Mouse (Mus musculus): ENCODE results near the gene Ccdc92b. TPM values are rescaled to one million over a fixed set of nuclear protein-coding genes. Genes with fewer than 3 reads are reported as not detected.
"Not testable (repeated sequence)": the region's sequence is repeated elsewhere in the genome, so short reads cannot be mapped to it uniquely, and the experiment has no call there.

Ccdc92b gene
- polyA plus RNA-seq (2016; fragmentation: Nextera tagmentation; extraction: Ambion mirVana): 2.8 and 3.2 TPM in 2 replicates

DNA sequence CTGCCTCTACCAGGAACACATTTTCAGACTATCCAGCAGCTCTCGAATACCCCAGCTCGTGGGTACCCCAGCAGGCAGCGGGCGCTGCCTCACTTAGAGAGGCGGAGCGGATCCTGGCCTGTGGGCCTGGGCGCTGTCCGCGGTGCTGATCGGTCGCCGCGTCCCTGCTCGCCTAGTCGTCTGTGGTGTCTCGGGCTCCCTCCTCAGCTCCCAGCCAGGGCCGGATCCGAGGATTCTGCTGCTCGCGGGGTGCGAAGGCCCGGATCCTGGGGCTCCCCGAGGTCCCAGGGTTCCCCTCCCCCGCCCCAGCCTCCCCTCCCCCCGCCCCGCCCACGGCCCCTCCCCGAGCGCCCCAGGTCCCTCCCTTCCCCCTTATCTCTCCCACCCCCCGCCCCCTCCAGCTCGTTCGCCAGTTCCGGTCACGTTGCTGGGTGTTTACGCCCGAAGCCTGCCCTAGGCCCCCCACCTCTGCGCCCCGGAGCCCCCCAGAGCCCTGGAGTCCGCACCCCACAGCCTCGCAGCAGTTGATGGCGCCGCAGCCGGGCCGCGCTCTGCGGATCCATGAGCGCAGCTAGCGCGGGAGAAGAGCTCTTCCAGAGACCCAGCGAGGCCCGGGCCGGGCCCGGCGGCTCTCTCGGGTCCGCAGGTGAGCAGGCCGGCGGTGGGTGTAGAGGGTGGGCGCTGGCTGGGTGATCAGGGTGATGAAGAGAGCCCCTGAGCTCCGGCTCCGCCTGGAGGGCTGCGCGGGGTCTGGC, at the start of gene Ccdc92b:
Gene Ccdc92b, plus strand, starts transcription at position 405 of the 755 bp plus-strand sequence.
- Histone ChIP-seq H3K27ac (peak within 1 kb of the TSS; percentile 35; the same call in 1 of the 2 replicates), H3K27me3 (peaks cover 48% of the 10 kb centered on the region)
- WGBS: 1% methylated on average over 56 of the region's 63 CpGs

GRCm38 (mm10) chr11:74569735-74570134, 49.7 kb upstream of the Ccdc92b start:
- Histone ChIP-seq H3K9me3 (replicated peaks) (no peaks in the 10 kb centered on the region), H3K4me2 (replicated peaks) (no peak overlapping the region), H3K27ac (no peak overlapping the region), H3K27me3 (no peaks in the 10 kb centered on the region), H3K4me3 (no peak overlapping the region), H3K4me1 (peaks cover 3% of the 10 kb centered on the region; the same call in 1 of the 2 replicates), H3K9ac (no peak overlapping the region), H3K36me3 (no peaks in the 10 kb centered on the region)
- 74% methylated on average over 6 of the region's 6 CpGs for WGBS
- ATAC-seq (ENCODE audit: low FRiP score): no peak

More for the DNA sequence above, at the start of gene Ccdc92b:
- Histone ChIP-seq H3K4me3 (peak within 1 kb of the TSS; percentile 58), H3K9me3 (replicated peaks) (no peaks in the 10 kb centered on the region), H3K4me2 (replicated peaks) (peak within 1 kb of the TSS; percentile 77), H3K9ac (peak within 1 kb of the TSS; percentile 81), H3K4me1 (0 out of 2 replicates have a peak, but pooled peaks cover 10% of the 10 kb centered on the region), H3K36me3 (no peaks in the 10 kb centered on the region)
- peak; percentile 84 for ATAC-seq (ENCODE audit: low FRiP score)

DNA sequence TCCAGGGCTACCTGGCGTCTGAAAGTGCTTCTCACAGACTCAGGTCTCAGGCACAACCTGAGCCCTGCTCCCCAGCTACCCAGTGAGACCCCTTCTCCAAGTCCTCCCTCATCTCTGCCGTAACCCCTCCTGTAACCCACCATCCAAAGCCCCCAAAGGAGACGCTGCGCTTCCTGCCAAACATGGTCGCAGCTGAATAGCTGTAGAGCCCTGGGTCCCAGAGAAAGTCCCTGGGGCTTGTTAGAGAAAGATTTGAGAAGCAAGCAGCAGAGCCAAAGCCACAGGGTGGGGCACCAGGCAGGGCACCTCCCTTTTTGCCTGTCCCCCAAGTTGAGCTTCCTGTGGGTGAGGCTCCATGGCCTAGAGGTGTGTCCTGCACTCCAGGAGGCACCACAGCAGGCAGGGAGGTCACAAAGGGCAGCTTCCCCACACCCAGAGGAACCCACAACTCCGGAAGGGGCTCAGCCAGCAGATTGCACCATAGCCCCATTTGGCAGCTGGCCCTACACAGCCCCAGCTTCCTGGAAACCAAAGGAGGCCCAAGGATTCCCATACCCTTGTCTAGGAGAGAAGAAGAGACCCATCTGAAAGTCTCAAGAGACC, 46.8 kb upstream of the Ccdc92b start:
- Histone ChIP-seq H3K27ac (no peak overlapping the region), H3K4me2 (replicated peaks) (no peak overlapping the region), H3K9me3 (replicated peaks) (no peaks in the 10 kb centered on the region), H3K36me3 (no peaks in the 10 kb centered on the region), H3K27me3 (no peaks in the 10 kb centered on the region), H3K4me1 (peaks cover 3% of the 10 kb centered on the region; the same call in 1 of the 2 replicates), H3K9ac (no peak overlapping the region), H3K4me3 (no peak overlapping the region)
- 81% methylated on average over 6 of the region's 6 CpGs for WGBS
- ATAC-seq (ENCODE audit: low FRiP score): no peak

- Histone ChIP-seq H3K36me3 (no peaks in the 10 kb centered on the region), H3K27ac (no peak overlapping the region), H3K9me3 (replicated peaks) (no peaks in the 10 kb centered on the region), H3K4me1 (peaks cover 3% of the 10 kb centered on the region; the same call in 1 of the 2 replicates), H3K9ac (no peak overlapping the region), H3K4me2 (replicated peaks) (no peak overlapping the region), H3K27me3 (no peaks in the 10 kb centered on the region), H3K4me3 (no peak overlapping the region)
- 81% methylated on average over 4 of the region's 4 CpGs for WGBS
- ATAC-seq (ENCODE audit: low FRiP score): no peak
These were observed 44.5 kb upstream of the Ccdc92b start for GRCm38 (mm10) chr11:74574768-74575434.

DNA sequence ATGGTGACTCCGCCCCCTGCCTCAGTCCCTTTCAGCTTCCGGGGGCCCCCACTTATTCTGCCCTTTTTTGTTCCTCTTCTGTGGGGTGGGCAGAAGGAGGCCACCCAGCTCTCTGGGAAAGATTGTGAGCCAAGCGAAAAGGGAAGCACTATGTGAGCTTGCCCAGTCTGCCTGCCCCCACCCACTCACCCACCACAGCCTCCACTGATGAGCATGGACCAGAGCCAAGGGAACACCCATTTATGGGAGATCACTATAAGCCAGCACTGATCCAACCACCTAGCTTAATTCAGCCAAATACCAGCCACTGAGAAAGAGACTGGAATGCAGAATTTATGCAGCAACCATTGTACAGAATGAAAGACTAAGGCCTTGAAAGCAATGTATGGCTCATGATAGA, 43.5 kb upstream of the Ccdc92b start:
- Histone ChIP-seq H3K27me3 (no peaks in the 10 kb centered on the region), H3K9ac (no peak overlapping the region), H3K4me1 (no peaks in the 10 kb centered on the region), H3K27ac (no peak overlapping the region), H3K4me2 (replicated peaks) (no peak overlapping the region), H3K36me3 (no peaks in the 10 kb centered on the region), H3K9me3 (replicated peaks) (no peaks in the 10 kb centered on the region), H3K4me3 (no peak overlapping the region)
- 68% methylated on average over 3 of the region's 3 CpGs for WGBS
- no peak for ATAC-seq (ENCODE audit: low FRiP score)

DNA sequence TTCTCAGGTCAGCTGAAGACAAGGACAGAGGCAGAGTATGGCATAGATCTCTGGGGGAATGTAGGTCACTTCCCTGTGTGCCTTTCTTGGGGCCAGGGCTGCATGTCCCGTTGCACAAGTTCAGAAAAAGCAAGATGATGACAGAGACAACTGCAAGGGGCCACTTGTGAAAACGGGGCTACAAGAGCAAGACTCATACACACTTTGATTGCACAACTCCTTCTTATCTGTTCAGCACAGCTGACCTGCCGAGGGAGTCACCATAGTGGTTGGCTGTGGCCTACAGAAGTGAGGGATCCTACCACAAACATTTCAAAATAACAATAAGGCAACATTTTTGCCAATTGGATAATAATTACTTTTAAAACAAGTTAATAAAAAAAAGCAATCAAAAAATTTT, 42.3 kb upstream of the Ccdc92b start:
- no peak overlapping the region for H3K9ac ChIP-seq
- H3K27me3 ChIP-seq: no peaks in the 10 kb centered on the region
- H3K4me1 ChIP-seq: no peaks in the 10 kb centered on the region
- WGBS: 69% methylated on average over 3 of the region's 3 CpGs
- no peak overlapping the region for H3K4me3 ChIP-seq
- H3K36me3 ChIP-seq: no peaks in the 10 kb centered on the region
- no peak for ATAC-seq (ENCODE audit: low FRiP score)
- H3K4me2 ChIP-seq (replicated peaks): no peak overlapping the region
- H3K27ac ChIP-seq: no peak overlapping the region
- H3K9me3 ChIP-seq (replicated peaks): no peaks in the 10 kb centered on the region

DNA sequence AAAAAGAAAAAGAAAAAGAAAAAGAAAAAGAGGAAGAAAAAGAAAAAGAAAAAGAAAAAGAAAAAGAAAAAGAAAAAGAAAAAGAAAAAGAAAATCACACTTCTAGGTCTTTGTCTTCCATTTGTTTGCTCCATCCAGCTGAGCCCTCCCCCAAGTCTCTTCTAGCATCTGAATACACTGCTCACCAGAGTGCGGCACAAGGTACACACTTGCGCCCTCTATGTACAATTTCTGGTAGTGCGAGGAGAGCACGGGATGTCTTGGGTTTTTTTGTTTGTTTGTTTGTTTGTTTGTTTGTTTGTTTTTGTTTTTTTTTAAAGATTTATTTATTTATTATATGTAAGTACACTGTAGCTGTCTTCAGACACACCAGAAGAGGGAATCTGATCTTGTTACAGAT, 38.1 kb upstream of the Ccdc92b start:
- not testable (repeated sequence) for ATAC-seq (ENCODE audit: low FRiP score); H3K27me3 ChIP-seq; H3K9ac ChIP-seq; H3K27ac ChIP-seq; H3K4me3 ChIP-seq; H3K9me3 ChIP-seq (replicated peaks); H3K4me2 ChIP-seq (replicated peaks); H3K36me3 ChIP-seq; H3K4me1 ChIP-seq
- WGBS: 53% methylated on average over 4 of the region's 4 CpGs

DNA sequence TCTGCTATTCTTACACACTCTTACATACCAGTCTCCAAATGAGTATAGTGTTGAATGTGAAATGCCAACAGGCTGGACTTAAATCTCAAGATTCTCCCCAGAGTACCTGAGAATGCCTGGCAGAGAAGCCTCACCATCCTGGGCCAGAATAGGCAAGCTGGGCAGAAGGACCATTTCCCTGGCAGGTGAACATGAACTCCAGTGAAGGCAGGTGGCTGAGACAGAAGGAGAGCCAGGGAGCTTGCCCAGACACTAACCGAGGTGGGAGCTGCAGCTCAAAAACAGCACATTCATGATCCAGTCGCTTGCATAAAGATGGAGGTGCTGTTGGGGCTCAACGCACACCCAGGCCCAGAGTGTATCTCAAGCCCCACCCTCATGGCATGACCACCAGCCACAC, 36.9 kb upstream of the Ccdc92b start:
- H3K4me1 ChIP-seq: peaks cover 3% of the 10 kb centered on the region; the same call in 1 of the 2 replicates
- no peaks in the 10 kb centered on the region for H3K9me3 ChIP-seq (replicated peaks)
- no peaks in the 10 kb centered on the region for H3K36me3 ChIP-seq
- ATAC-seq (ENCODE audit: low FRiP score): no peak
- H3K27ac ChIP-seq: no peak overlapping the region
- H3K27me3 ChIP-seq: peaks cover 12% of the 10 kb centered on the region; the same call in 1 of the 2 replicates
- H3K4me3 ChIP-seq: no peak overlapping the region
- no peak overlapping the region for H3K4me2 ChIP-seq (replicated peaks)
- 78% methylated on average over 3 of the region's 3 CpGs for WGBS
- H3K9ac ChIP-seq: no peak overlapping the region

- no peak overlapping the region for H3K4me3 ChIP-seq
- no peak overlapping the region for H3K4me2 ChIP-seq (replicated peaks)
- WGBS: 71% methylated on average over 7 of the region's 7 CpGs
- H3K27me3 ChIP-seq: peaks cover 27% of the 10 kb centered on the region
- H3K27ac ChIP-seq: no peak overlapping the region
- no peaks in the 10 kb centered on the region for H3K9me3 ChIP-seq (replicated peaks)
- no peak overlapping the region for H3K9ac ChIP-seq
- H3K4me1 ChIP-seq: peaks cover 3% of the 10 kb centered on the region; the same call in 1 of the 2 replicates
- ATAC-seq (ENCODE audit: low FRiP score): no peak
- H3K36me3 ChIP-seq: no peaks in the 10 kb centered on the region
These were observed 35.5 kb upstream of the Ccdc92b start for GRCm38 (mm10) chr11:74583824-74584349.

DNA sequence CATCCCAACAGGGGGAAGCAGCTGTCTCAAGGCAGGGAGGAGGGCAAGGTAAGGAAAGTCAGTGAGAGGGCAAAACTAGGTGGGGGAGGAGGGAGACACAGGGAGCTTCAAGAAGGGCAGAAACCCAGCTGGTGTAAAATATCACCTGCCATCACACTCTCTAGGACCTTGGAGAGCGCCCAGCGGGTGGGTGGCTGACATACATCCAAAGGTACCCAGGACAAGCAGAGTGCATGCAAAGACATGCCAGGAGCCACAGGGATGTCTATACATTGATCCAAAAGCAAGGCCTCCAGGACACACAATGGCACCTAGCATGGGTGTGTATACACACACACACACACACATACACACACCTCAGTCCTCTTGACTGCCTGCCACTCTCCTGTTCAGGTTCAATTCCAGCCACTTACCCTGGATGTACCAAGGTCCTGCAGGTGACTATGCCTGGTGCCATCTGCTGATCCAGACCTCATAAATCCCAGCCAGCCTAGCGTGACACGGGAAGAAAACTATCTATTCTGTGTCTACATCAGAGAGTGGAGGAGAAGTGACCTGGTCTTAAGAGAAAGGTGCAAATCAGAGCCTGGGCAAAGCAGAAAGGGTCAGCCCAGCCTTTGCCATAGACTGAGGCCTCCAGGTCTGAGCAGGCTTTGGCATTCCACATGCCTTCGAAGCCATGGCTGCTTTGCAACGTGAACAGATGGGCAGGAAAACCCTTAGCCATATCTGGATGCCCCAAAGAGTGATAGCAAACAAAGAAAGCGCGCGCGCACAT, 34.3 kb upstream of the Ccdc92b start:
- Histone ChIP-seq H3K4me3 (no peak overlapping the region), H3K36me3 (no peaks in the 10 kb centered on the region), H3K9me3 (replicated peaks) (no peaks in the 10 kb centered on the region), H3K27me3 (peaks cover 39% of the 10 kb centered on the region), H3K4me2 (replicated peaks) (no peak overlapping the region), H3K27ac (no peak overlapping the region), H3K9ac (no peak overlapping the region), H3K4me1 (peaks cover 3% of the 10 kb centered on the region; the same call in 1 of the 2 replicates)
- 71% methylated on average over 10 of the region's 10 CpGs for WGBS
- no peak for ATAC-seq (ENCODE audit: low FRiP score)

DNA sequence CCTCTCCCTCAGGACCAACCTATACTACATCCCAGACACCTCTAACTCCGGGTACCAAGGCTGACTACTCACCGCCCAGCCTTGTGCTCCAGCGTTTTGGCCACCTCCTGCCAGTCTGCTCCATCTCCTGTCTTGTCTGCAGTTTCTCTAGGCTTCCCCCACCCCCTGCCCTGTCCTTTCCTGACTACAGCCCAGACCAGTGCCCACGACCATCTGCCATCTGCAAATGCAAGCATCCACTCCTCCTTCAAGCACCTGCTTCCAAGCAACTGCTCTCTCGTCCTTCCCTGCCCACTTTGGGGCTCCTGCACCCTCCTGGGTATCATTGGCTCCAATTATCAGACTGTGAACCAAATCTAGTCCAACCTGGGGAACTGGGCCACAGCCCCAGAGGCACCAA, 33.0 kb upstream of the Ccdc92b start:
- Histone ChIP-seq H3K27me3 (peaks cover 52% of the 10 kb centered on the region), H3K9ac (no peak overlapping the region), H3K4me1 (peaks cover 7% of the 10 kb centered on the region; the same call in 1 of the 2 replicates), H3K27ac (no peak overlapping the region), H3K9me3 (replicated peaks) (no peaks in the 10 kb centered on the region), H3K4me3 (no peak overlapping the region), H3K4me2 (replicated peaks) (no peak overlapping the region), H3K36me3 (no peaks in the 10 kb centered on the region)
- no peak for ATAC-seq (ENCODE audit: low FRiP score)
- WGBS: 66% methylated on average over 5 of the region's 5 CpGs

All from hindbrain, embryonic 12.5 days (tissue).